Mouse (Mus musculus): ENCODE measurements at regions not wholly inside any gene's neighbourhood (a gene's known extent, or its start where the extent isn't known, plus 50 kb on each side); places are given as distances from the start of the nearest gene placed in this dataset.

GRCm38 (mm10) chr5:136622721-136623542 lies 55.6 kb upstream of the Cux1 start:
- no peak overlapping the region for H3K27ac ChIP-seq (ENCODE audit: insufficient read depth, low read depth, low read length, poor library complexity, severe bottlenecking)
- in situ Hi-C loops (cut with MboI; ENCODE audit: low sequenced_read_pairs in 2 of 2, unreplicated experiment in 2 of 2) = loop anchor here in 1 of 2 experiments (5.0 kb wide), 1 partner anchor 56 kb away; the partner anchor contains the start of gene Cux1
- H3K4me1 ChIP-seq (ENCODE audit: control insufficient read depth in 2 of 2, insufficient read depth in 2 of 2, low read length in 2 of 2, poor library complexity in 1 of 2) = peaks cover 2 to 10% of the 10 kb centered on the region in 2 experiments; a peak in 2 of 4 replicates
- H3K9me3 ChIP-seq (ENCODE audit: control insufficient read depth, insufficient read depth, low read depth, low read length) = no peaks in the 10 kb centered on the region
- no peaks in the 10 kb centered on the region for H3K36me3 ChIP-seq (ENCODE audit: control insufficient read depth, insufficient read depth, low read length, poor library complexity, severe bottlenecking)
- H3K9ac ChIP-seq (ENCODE audit: insufficient read depth, low read depth, low read length, poor library complexity, severe bottlenecking) = no peak overlapping the region
- DNase-seq (ENCODE audit: low read depth, low spot score) = peak; percentile 56
- TF ChIP-seq ZC3H11A (IDR thresholded peaks at IDR 0.05; ENCODE audit: borderline replicate concordance, low read depth, low read length) = peak; percentile 41; the same call in 1 of the 2 replicates
- TF ChIP-seq MAFK (IDR thresholded peaks at IDR 0.05; ENCODE audit: insufficient read depth, low read depth, low read length) = no peak
- H3K4me3 ChIP-seq (ENCODE audit: insufficient read depth in 1 of 2, low read depth in 1 of 2, low read length in 2 of 2, poor library complexity in 1 of 2, severe bottlenecking in 1 of 2) = peak overlapping the region; percentile 32 to 47

DNA sequence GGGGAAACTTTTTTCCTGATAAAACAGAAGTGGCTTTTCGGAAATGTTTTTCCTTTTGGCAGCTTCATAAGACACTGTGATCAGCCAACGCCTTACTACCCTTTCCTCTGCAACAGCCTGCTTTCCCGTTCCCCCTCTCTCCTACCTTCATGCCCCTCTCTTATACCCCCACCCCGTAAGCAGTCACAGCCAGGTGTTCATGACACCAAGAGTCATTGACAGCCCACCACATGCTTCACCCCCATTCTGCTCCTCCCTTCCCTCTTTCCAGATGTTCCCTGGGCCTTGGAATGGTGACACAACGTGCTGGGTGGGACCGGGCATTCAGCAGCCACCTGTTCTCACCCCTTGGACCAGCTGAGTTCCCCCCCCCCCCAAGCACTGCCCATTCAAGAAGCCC lies 56.5 kb upstream of the Cux1 start:
- DNase-seq (ENCODE audit: low read depth, low spot score) = no peak
- peaks cover 2 to 10% of the 10 kb centered on the region in 2 experiments; a peak in 2 of 4 replicates for H3K4me1 ChIP-seq (ENCODE audit: control insufficient read depth in 2 of 2, insufficient read depth in 2 of 2, low read length in 2 of 2, poor library complexity in 1 of 2)
- TF ChIP-seq ZNF384 (IDR thresholded peaks at IDR 0.05; ENCODE audit: low read depth, low read length) (no peak), ZC3H11A (IDR thresholded peaks at IDR 0.05; ENCODE audit: borderline replicate concordance, low read depth, low read length) (no peak), CHD2 (IDR thresholded peaks at IDR 0.05; ENCODE audit: low read depth, low read length) (no peak)
- H3K9me3 ChIP-seq (ENCODE audit: control insufficient read depth, insufficient read depth, low read depth, low read length) = no peaks in the 10 kb centered on the region
- no peak overlapping the region for H3K27ac ChIP-seq (ENCODE audit: insufficient read depth, low read depth, low read length, poor library complexity, severe bottlenecking)
- H3K4me3 ChIP-seq (ENCODE audit: insufficient read depth in 1 of 2, low read depth in 1 of 2, low read length in 2 of 2, poor library complexity in 1 of 2, severe bottlenecking in 1 of 2) = no peak overlapping the region
- in situ Hi-C loops (cut with MboI; ENCODE audit: low sequenced_read_pairs in 2 of 2, unreplicated experiment in 2 of 2) = loop anchor here in 1 of 2 experiments (5.0 kb wide), 1 partner anchor 56 kb away; the partner anchor contains the start of gene Cux1
- no peak overlapping the region for H3K9ac ChIP-seq (ENCODE audit: insufficient read depth, low read depth, low read length, poor library complexity, severe bottlenecking)
- H3K36me3 ChIP-seq (ENCODE audit: control insufficient read depth, insufficient read depth, low read length, poor library complexity, severe bottlenecking) = no peaks in the 10 kb centered on the region

- TF ChIP-seq ZC3H11A (IDR thresholded peaks at IDR 0.05; ENCODE audit: borderline replicate concordance, low read depth, low read length) (no peak), ZNF384 (IDR thresholded peaks at IDR 0.05; ENCODE audit: low read depth, low read length) (no peak), HCFC1 (IDR thresholded peaks at IDR 0.05; ENCODE audit: borderline replicate concordance, insufficient read depth, low read length) (no peak), MAFK (IDR thresholded peaks at IDR 0.05; ENCODE audit: insufficient read depth, low read depth, low read length) (no peak)
- no peaks in the 10 kb centered on the region for H3K9me3 ChIP-seq (ENCODE audit: control insufficient read depth, insufficient read depth, low read depth, low read length)
- no peak overlapping the region for H3K9ac ChIP-seq (ENCODE audit: insufficient read depth, low read depth, low read length, poor library complexity, severe bottlenecking)
- H3K27ac ChIP-seq (ENCODE audit: insufficient read depth, low read depth, low read length, poor library complexity, severe bottlenecking) = no peak overlapping the region
- no peak for DNase-seq (ENCODE audit: low read depth, low spot score)
- in situ Hi-C loops (cut with MboI; ENCODE audit: low sequenced_read_pairs in 2 of 2, unreplicated experiment in 2 of 2) = no loop called here
- no peak overlapping the region for H3K4me3 ChIP-seq (ENCODE audit: insufficient read depth in 1 of 2, low read depth in 1 of 2, low read length in 2 of 2, poor library complexity in 1 of 2, severe bottlenecking in 1 of 2)
- no peaks in the 10 kb centered on the region for H3K36me3 ChIP-seq (ENCODE audit: control insufficient read depth, insufficient read depth, low read length, poor library complexity, severe bottlenecking)
- peaks cover 2 to 10% of the 10 kb centered on the region in 2 experiments; a peak in 2 of 4 replicates for H3K4me1 ChIP-seq (ENCODE audit: control insufficient read depth in 2 of 2, insufficient read depth in 2 of 2, low read length in 2 of 2, poor library complexity in 1 of 2)
Measured at GRCm38 (mm10) chr5:136625176-136625991, 58.1 kb upstream of the Cux1 start.

- no peak overlapping the region for H3K9ac ChIP-seq (ENCODE audit: insufficient read depth, low read depth, low read length, poor library complexity, severe bottlenecking)
- in situ Hi-C loops (cut with MboI; ENCODE audit: low sequenced_read_pairs in 2 of 2, unreplicated experiment in 2 of 2) = no loop called here
- H3K27ac ChIP-seq (ENCODE audit: insufficient read depth, low read depth, low read length, poor library complexity, severe bottlenecking) = no peak overlapping the region
- H3K9me3 ChIP-seq (ENCODE audit: control insufficient read depth, insufficient read depth, low read depth, low read length) = no peaks in the 10 kb centered on the region
- no peak overlapping the region for H3K4me3 ChIP-seq (ENCODE audit: insufficient read depth in 1 of 2, low read depth in 1 of 2, low read length in 2 of 2, poor library complexity in 1 of 2, severe bottlenecking in 1 of 2)
- no peak for DNase-seq (ENCODE audit: low read depth, low spot score)
- H3K36me3 ChIP-seq (ENCODE audit: control insufficient read depth, insufficient read depth, low read length, poor library complexity, severe bottlenecking) = no peaks in the 10 kb centered on the region
- peaks cover 2 to 10% of the 10 kb centered on the region in 2 experiments; a peak in 2 of 4 replicates for H3K4me1 ChIP-seq (ENCODE audit: control insufficient read depth in 2 of 2, insufficient read depth in 2 of 2, low read length in 2 of 2, poor library complexity in 1 of 2)
- 0 out of 2 replicates have a peak, but pooled peaks have one; percentile 46 for TF ChIP-seq ZNF384 (IDR thresholded peaks at IDR 0.05; ENCODE audit: low read depth, low read length)
- TF ChIP-seq ZC3H11A (IDR thresholded peaks at IDR 0.05; ENCODE audit: borderline replicate concordance, low read depth, low read length) = no peak
- TF ChIP-seq CHD2 (IDR thresholded peaks at IDR 0.05; ENCODE audit: low read depth, low read length) = no peak
- no peak for TF ChIP-seq HCFC1 (IDR thresholded peaks at IDR 0.05; ENCODE audit: borderline replicate concordance, insufficient read depth, low read length)
Measured at GRCm38 (mm10) chr5:136626142-136626771, 59.0 kb upstream of the Cux1 start.

Data from ES-E14 (cell line).